Mouse (Mus musculus) gastrocnemius, postnatal 36 days (tissue): ENCODE results near the gene Ptprq. TPM values are rescaled to one million over a fixed set of nuclear protein-coding genes. Genes with fewer than 3 reads are reported as not detected.

Experiments used
- DNase-seq, 2 experiments: peaks; one replicate each; pipeline ENCODE4 v3.0.0; 2022
- intact Hi-C: fragments of 180-260 bp; cut with DNase I; formaldehyde crosslinking; loops from one replicate; pipeline ENCODE4 v1.15.1; 2025
- total RNA-seq, 2 experiments: library from RNA; stranded (reverse); gene quantifications; 2 replicates each; pipeline ENCODE4 v1.2.3; 2021

Gene Ptprq
- total RNA-seq, 2 experiments from 2014 or later, result 0.15 to 0.23 TPM

DNA sequence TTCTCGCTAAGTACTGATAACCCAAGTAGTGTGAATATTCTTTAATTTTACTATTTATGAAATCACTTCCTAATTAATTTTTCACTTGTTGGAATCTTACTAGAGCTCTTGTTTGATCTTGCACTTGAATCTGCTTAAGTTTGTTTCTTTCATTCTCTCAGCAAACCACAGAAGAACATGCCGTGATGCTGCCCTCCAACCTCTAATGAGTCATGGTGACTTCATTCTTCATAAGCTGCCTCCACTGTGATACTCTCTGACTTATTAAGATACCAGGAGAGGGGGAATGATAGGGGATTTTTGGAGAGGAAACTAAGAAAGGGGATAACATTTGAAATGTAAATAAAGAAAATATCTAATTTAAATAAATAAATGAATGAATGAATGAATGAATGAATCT is 60.7 kb downstream of the Ptprq start:
- intact Hi-C loops, result no loop called here
- DNase-seq, result no peak

DNA sequence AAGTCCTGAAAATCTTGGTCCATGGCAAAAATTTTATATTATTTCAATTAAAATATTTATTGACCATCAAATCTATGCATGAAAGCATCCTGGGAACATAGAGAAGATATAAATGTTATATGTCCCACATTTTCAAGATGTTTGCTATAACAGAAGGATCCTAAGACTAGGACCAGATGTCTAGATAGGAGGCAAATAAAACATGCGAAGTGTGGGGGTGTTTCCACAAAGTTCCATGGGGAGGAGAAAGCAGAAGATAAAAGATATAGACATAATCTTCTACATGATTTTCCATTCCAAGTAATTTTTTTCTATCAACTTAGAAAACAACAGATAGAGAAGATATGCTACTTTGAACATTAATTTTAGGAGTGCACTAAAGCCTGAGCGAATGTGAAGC is 70.2 kb downstream of the Ptprq start:
- no peak for DNase-seq
- intact Hi-C loops, result no loop called here

DNA sequence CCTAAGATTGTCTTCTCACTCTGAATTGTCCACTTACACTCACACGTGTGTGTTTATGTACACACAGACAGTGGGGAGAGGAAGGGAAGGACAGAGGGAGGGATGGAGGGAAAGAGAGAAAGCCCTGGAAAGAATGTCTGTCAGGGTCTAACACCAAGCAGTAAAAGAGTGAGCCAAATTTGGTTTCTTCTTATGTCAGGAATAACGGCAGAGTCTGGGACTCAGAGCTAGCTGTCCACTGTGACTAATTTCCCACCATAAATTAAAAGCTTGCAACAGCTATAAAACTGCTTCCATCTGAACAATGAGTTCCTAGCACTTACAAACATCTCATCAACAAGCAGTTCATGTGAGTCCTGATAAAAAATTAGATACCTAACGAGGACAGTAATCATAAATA is 91.7 kb downstream of the Ptprq start:
- intact Hi-C loops, result no loop called here
- no peak for DNase-seq

DNA sequence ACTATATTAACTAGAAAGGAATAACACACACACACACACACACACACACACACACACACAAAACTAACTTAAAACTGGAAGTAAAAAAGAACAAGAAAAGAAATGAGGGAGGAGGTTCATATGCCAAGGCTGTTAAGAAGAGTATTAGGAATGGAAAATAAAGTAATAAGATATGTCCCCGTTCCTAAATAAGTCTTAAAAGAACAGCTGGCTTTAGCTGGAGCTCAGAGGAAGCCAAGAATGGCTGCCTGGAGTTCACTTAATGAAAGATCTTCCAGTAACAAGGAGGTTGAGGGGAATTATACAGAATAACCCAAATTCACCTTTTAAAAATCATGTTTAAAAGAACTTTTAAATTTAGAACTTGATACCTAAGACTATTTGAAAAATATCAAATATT is 93.2 kb downstream of the Ptprq start:
- intact Hi-C loops, result no loop called here
- no peak for DNase-seq

DNA sequence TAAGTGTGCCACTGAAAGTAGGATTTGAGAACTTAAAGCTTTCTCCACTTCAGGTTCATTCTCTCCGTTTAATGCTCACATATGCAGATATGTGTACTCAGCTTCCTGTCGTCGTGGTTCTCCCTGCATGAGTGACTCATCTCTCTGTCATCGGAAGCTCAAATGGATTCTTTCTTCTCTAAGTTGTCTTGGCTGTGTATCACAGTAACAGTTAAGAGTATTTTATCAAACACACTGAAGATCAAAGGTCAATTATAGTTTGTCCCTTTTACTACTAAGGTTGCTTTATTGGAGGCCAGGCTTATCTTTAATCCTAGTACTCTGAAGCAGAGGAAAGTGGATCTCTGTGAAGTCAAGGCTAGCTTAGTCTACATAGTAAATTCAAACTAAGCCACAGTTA is 95.6 kb downstream of the Ptprq start:
- intact Hi-C loops, result loop anchor here (1.0 kb wide), 1 partner anchor 38 kb away; no protein-coding TSS in a partner anchor
- DNase-seq, result no peak

DNA sequence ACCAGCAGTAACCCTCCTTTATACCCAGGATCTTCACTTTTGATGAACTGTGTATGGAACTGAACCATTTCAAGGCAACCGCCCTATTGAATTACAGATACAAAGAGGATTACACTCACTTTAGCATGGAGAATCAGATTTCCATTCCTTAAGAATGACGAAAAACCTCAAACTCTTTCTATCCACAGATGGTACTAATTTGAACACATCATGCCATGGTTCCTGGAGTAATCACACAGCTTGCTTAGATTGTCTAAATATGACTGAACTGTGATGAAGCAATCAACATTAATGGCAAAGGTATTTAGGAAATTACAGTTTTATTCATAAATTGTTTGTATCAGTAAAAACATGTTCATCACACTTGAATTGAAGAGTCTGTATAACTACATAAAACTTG is 104.4 kb downstream of the Ptprq start:
- DNase-seq, result no peak
- intact Hi-C loops, result no loop called here

DNA sequence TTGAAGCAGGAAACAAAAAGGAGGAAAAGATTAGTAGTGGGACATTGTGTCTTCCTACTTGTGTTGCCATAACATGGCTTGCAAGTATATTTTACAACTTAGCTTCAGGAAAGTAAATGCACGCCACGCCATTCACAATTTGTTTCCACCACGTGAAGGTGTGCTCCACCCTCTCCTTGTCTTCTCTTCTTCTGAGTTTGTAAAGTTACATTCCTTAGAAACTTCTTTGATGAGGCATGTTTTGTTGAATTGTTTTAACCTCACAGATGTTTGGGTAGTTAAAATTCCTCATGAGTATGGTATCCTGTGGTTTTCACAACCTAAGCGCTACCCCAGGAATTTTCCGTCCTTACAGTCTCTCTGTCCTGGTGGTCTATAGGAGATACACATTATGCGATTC is 118.5 kb downstream of the Ptprq start:
- DNase-seq, result no peak
- intact Hi-C loops, result no loop called here

DNA sequence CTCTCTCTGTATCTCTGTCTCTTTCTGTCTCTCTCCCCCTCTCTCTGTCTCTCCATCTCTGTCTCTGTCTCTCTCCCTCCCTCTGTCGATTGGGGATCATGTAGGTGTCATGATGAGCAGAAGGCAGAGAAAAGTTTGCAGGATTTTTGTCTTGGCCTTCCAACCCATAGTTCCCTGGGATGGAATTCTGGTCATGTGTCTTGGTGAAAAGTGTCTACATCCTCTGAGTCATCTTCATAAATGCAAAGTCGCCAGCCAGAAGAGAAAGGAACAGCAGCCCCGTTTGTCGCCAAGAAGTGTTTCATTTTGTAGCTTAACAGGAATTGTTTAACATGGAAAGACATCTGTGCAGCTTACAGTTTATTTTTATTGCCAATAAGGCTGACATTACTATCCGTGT is 136.5 kb downstream of the Ptprq start:
- intact Hi-C loops, result no loop called here
- no peak for DNase-seq

DNA sequence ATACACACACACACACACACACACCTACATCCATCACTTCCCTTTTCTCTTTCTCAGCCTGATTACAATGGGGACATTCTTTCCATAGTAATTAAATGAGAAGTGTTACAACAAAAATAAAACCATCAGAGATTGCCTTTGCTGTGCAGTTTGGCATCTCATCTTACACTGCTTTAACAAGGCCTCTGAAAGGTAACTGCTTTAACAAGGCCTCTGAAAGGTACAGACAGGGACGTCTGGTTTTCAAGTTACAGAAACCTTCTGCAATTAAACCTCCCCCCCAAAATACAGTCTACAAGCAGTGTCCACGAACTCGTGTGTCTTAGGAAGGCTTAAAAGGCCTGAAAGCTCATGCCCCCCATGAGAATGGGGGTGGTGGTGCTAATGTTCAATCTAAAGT is 150.8 kb downstream of the Ptprq start:
- DNase-seq, result no peak
- intact Hi-C loops, result loop anchor here (5.0 kb wide), 1 partner anchor 77 kb away; the partner anchor contains the start of gene Myf6

DNA sequence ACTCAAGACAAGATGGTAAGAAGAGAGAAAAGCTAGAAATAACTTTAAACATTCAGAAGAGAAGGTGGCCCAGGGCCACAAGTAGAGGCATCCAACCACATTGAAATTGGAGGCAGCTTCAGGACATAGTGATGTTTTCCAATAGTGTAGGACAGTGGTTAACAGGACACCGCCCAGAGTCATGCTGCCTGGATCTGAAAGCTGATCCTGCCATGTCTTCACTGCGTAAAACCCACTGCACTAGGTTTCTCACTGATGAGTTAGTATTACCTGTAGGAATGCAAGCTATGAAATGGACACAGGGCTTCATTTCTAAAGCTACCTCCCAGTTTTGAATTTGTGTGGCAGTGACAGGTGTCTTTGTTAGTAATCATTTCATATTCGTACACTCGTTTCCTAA is 151.6 kb downstream of the Ptprq start:
- DNase-seq, result peak in 1 of 2 experiments; percentile 6
- intact Hi-C loops, result loop anchor here (5.0 kb wide), 1 partner anchor 76 kb away; the partner anchor contains the start of gene Myf6

DNA sequence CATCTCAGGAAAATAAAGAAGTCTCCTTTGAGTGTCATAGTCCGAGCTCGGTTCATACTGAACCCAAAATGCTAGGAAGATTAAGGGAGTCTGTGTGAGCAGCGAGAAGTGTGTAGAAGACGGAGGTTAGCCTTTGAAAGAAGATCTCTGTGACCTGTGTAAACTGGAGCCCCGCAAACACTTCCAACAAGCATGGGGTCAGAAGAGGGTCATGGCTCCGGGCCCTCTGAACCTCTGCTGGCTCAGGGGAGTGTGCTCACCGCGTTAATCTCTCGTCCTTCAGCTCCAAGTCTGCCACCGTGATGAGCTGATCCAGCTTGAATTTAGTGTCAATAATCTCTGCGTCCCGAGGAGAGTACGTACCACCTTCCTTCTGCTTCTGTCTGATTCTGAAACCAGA is 157.0 kb downstream of the Ptprq start:
- DNase-seq, result peak; percentile 23 to 46
- intact Hi-C loops, result no loop called here

DNA sequence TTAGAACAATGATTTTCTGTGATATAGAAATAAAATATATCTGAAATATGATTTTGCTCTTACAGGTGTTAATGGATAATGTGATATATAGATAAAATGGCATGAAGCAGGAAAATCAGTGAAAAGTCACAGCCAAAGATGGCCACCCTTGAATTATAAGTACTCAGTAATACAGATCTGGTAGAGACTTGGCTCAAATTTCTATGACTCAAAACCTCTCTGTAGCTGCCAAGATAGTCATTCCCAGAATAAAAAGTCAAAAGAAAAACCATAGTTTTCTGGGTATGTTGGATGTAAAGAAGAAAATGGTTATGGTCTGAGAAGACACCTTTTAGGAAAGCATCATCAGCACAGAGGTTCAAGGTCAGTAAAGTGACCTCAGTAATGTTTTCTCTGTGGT is 159.0 kb downstream of the Ptprq start:
- intact Hi-C loops, result no loop called here
- DNase-seq, result no peak

DNA sequence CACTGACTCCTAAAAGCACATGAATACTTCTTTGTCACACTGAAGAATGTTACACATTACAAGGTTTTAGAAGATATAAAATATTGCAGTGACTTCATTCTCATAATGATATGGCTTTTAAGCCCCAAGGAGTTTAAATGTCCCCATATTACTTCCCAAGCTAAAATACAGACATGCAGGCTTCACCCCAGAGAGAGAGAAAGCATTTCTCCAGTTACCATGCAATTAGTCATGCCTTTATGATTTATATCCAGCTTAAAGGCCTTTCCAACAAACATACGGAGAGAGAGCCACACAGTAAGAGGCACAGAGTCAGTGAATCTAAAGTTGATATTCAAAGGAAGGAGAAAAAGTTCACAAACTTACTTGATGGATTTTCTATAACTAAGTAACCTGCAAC is 176.8 kb downstream of the Ptprq start:
- intact Hi-C loops, result no loop called here
- no peak for DNase-seq

DNA sequence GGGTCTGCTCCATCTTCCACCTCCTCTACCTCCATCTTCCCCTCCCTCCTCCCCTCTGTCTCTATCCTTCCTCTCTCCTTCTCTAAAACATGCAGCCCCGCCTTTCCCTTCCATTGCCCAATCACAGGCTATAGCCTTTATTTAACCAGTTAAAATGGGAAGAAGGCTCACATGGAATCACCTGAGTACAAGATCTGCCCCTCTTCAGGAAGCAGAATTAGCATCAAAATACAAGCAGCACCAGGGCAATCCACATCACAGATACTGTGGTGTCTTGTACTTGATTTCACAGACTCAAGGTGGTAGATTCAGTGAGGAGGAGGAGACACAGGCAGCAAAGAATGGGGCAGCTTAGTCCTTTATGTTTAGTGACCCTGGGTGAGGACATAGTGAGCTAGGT is 191.1 kb downstream of the Ptprq start:
- intact Hi-C loops, result no loop called here
- no peak for DNase-seq

DNA sequence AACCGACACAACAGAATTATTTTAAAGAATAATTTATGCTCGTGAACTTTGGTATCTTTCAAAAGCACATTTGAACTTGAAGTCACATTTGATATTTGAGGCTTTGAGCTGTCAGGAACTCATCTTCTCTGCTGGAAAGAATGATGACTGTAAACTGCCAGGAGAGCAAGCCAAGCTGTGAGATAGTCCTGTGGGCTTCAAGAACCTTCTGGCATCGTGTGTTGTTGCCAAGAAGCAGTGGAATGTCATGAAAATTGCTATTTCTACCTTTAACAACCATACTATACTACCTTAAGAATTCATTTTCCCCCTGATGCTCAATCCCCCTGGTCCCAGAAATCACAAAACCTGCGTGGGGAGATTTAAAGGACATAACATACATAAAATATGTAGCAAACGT is 200.6 kb downstream of the Ptprq start:
- intact Hi-C loops, result no loop called here
- no peak for DNase-seq

DNA sequence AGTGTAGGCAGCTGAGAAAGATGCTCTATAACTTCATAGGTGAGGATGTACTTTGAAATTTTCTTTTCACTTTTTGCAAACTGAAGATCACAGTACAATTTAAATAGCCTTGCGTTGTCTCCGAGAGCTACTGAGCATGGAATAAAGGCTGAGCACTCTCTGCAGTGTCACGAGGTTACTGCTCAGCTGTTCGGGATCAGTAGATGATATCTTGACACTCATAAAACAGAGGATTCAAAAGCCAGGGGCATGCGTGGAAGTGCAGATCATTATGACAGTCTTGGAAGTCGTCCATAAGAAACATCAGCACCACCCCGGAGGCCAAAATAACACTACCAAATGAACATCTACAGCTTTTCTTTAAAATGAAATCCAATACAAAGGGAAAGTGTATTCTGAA is 203.2 kb downstream of the Ptprq start:
- DNase-seq, result no peak
- intact Hi-C loops, result no loop called here

DNA sequence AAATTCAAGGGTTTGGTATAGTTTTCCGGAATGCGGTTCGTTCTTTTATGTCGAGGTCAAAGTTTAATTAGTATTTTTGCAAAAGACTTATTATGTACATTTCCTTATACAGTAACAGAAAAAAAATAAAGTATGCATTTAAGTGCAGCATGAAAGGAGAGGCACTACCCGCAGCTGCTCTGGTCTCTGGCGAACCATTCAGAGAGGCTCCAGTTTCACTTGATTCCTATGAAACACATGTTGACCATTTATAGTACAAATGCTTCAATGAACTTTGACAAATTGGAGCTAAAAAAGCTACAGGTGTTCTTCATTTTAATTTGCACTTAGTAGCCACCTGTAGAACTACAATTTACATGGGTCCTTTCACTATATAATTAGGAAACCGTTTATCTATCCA is 205.1 kb downstream of the Ptprq start:
- DNase-seq, result no peak
- intact Hi-C loops, result no loop called here

DNA sequence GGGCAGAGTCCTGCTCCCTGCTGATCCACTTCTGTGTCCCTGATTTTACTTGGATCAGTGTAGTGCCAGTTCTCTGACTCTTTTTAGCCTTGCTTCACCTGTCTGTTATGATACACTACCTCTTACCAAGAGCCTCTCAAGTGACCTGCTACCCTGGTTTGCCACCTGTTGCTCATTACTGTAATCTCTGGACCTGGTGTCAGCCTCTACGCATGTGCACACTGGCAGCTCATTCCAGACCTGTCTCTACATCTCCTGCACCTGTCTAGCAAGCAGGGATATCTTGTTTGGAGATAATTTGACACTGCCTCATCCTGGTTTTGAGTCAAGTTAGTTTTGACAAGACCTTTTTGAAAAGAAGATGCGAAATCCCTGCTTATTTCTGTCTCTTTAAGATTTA is 213.5 kb downstream of the Ptprq start:
- DNase-seq, result no peak
- intact Hi-C loops, result no loop called here

DNA sequence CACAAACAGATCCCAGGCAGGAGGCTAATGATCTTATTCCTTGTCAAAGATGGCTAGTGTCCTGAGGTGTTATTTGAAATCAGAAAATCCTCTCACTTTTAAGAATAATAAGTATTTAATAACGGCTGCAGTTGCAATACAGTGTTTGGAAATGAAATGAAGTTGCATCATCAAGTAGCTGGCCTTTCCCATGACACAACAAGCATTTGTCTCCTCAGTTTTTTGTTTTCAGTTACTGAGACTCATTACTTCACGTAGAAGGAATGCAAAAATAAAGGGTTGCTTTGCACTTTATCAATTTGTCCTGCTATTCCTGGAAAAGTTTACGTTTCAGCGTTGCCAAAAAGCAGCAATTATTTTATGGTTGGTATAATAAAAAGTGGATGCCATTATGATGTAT is 216.4 kb downstream of the Ptprq start:
- intact Hi-C loops, result no loop called here
- no peak for DNase-seq

DNA sequence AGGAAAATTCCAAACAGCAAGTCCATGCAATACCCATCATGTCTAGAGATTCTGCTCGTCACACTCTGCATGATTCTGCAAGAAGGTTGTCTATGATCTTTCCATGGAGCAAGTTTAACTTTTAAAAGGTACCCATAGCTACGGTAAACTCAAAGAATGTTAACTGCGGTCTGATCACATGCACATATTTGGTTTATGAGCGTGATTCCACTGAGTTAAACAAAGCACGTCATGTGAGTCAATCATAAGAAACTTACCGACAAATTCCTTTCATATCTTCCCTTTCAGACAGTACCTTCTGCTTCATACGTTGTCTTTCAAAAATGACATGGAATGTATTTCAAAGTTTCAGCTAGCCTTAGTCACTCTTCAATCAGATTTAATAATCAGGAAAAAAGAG is 217.7 kb downstream of the Ptprq start:
- no peak for DNase-seq
- intact Hi-C loops, result no loop called here

DNA sequence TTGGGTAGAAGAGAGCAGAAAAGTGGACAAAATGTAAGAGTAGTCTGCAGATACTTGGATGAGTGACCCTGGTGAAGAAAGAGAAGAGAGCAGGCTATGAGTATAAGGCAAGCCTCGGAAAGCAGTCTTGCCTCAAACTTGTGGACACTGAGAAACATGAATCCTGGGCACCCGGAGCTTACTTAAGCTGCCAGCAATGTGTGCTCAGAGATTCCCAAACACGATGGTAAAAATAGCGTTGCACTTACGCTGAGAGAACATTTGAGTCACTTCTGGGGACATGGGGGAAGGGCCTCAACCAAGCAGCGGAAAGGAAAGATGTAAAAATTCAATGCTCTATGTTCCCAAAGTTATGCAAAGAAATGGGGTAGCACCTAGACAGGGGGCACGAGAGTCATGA is 220.2 kb downstream of the Ptprq start:
- DNase-seq, result no peak
- intact Hi-C loops, result no loop called here

DNA sequence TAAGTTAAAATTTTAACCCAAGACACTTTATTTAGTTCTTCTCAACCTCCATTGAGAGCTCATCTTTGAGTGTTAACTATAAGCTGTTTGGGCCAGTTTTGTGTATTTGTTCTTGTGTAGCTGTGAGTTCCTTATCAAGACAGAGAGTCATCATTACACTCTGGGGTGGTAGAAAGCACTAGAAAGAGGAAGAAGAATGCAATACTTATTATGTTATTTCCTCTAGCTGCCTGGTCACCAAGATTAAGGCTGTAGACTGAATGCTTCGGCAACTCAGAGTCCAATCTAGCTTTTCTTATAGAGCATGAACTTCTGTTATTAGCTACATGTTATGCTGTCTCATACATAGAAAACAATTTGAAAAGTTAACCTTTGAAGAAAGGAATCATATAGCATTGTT is 223.4 kb downstream of the Ptprq start:
- intact Hi-C loops, result no loop called here
- DNase-seq, result no peak

DNA sequence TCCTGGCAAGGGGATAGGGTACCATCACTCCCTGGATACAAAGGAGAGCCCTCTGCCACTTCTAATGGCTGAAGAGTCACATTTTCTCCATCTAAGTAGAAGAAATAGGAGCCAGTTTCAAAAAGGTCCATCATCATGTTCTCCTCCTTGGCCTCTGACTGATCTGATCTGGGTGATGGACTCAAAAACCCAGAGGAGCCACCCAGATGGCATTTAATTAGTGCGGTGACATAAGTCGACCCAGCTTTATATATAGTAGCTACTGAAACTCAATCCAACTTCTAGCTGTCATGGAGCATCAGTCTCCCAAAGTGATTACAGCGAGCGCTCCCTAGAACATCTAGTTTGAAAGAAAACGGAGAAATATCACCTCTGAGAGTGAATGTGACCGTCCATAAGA is 225.3 kb downstream of the Ptprq start, which contains the start of gene Myf6:
Gene Myf6, minus strand, starts transcription at position 170 of the 400 bp plus-strand sequence.
- no peak for DNase-seq
- intact Hi-C loops, result loop anchor here (5.0 kb wide), 1 partner anchor 73 kb away; no protein-coding TSS in a partner anchor
